Mouse (Mus musculus): ENCODE measurements around the gene Igfbp7. TPM values are rescaled to one million over a fixed set of nuclear protein-coding genes. Genes with fewer than 3 reads are reported as not detected.

Gene Igfbp7
- polyA plus RNA-seq, 1 experiment from 2014 or later = 87.4 TPM

- no peak for ATAC-seq
- Histone ChIP-seq H3K27me3 (replicated peaks) (no peaks in the 10 kb centered on the region), H3K4me3 (replicated peaks) (no peak overlapping the region), H3K9ac (no peak overlapping the region), H3K4me2 (replicated peaks) (no peak overlapping the region), H3K4me1 (replicated peaks) (peaks cover 7% of the 10 kb centered on the region; the same call in 1 of the 2 replicates), H3K27ac (no peak overlapping the region), H3K36me3 (no peaks in the 10 kb centered on the region), H3K9me3 (no peaks in the 10 kb centered on the region)
- WGBS = 62% methylated on average over 6 of the region's 6 CpGs
Observed at GRCm38 (mm10) chr5:77385900-77386595, 21.8 kb downstream of the Igfbp7 start.

GRCm38 (mm10) chr5:77385221-77385620 is 22.6 kb downstream of the Igfbp7 start:
- Histone ChIP-seq H3K4me1 (replicated peaks) (peaks cover 6% of the 10 kb centered on the region; the same call in 1 of the 2 replicates), H3K9me3 (no peaks in the 10 kb centered on the region), H3K4me3 (replicated peaks) (no peak overlapping the region), H3K4me2 (replicated peaks) (no peak overlapping the region), H3K27ac (no peak overlapping the region), H3K9ac (no peak overlapping the region), H3K36me3 (no peaks in the 10 kb centered on the region), H3K27me3 (replicated peaks) (no peaks in the 10 kb centered on the region)
- no peak for ATAC-seq
- 56% methylated on average over 5 of the region's 5 CpGs for WGBS

- Histone ChIP-seq H3K4me3 (replicated peaks) (no peak overlapping the region), H3K4me1 (replicated peaks) (peaks cover 4% of the 10 kb centered on the region; the same call in 1 of the 2 replicates), H3K4me2 (replicated peaks) (peak overlapping the region; percentile 20), H3K9me3 (no peaks in the 10 kb centered on the region), H3K27me3 (replicated peaks) (no peaks in the 10 kb centered on the region), H3K36me3 (no peaks in the 10 kb centered on the region), H3K27ac (no peak overlapping the region), H3K9ac (no peak overlapping the region)
- ATAC-seq = peak; percentile 74
- WGBS = 58% methylated on average over 9 of the region's 9 CpGs
Observed at GRCm38 (mm10) chr5:77384724-77385123, 23.1 kb downstream of the Igfbp7 start.

- WGBS = 87% methylated on average over 5 of the region's 5 CpGs
- Histone ChIP-seq H3K27ac (no peak overlapping the region), H3K36me3 (no peaks in the 10 kb centered on the region), H3K9ac (no peak overlapping the region), H3K4me2 (replicated peaks) (peak overlapping the region; percentile 20), H3K27me3 (replicated peaks) (no peaks in the 10 kb centered on the region), H3K4me3 (replicated peaks) (no peak overlapping the region), H3K4me1 (replicated peaks) (peaks cover 4% of the 10 kb centered on the region; the same call in 1 of the 2 replicates), H3K9me3 (no peaks in the 10 kb centered on the region)
- peak; percentile 62 for ATAC-seq
Observed at GRCm38 (mm10) chr5:77383799-77384554, 23.9 kb downstream of the Igfbp7 start.

GRCm38 (mm10) chr5:77381686-77382085 is 26.2 kb downstream of the Igfbp7 start:
- Histone ChIP-seq H3K36me3 (no peaks in the 10 kb centered on the region), H3K4me3 (replicated peaks) (no peak overlapping the region), H3K9ac (no peak overlapping the region), H3K27me3 (replicated peaks) (no peaks in the 10 kb centered on the region), H3K4me2 (replicated peaks) (no peak overlapping the region), H3K9me3 (no peaks in the 10 kb centered on the region), H3K27ac (no peak overlapping the region), H3K4me1 (replicated peaks) (peaks cover 4% of the 10 kb centered on the region; the same call in 1 of the 2 replicates)
- no peak for ATAC-seq
- WGBS = 83% methylated on average over 5 of the region's 5 CpGs

- Histone ChIP-seq H3K9ac (no peak overlapping the region), H3K9me3 (no peaks in the 10 kb centered on the region), H3K27me3 (replicated peaks) (no peaks in the 10 kb centered on the region), H3K36me3 (no peaks in the 10 kb centered on the region), H3K4me1 (replicated peaks) (peaks cover 4% of the 10 kb centered on the region; the same call in 1 of the 2 replicates), H3K27ac (no peak overlapping the region), H3K4me2 (replicated peaks) (no peak overlapping the region), H3K4me3 (replicated peaks) (no peak overlapping the region)
- 83% methylated on average over 7 of the region's 7 CpGs for WGBS
- no peak for ATAC-seq
Observed at GRCm38 (mm10) chr5:77381283-77381682, 26.6 kb downstream of the Igfbp7 start.

GRCm38 (mm10) chr5:77380321-77380901 is 27.4 kb downstream of the Igfbp7 start:
- no peak overlapping the region for H3K9ac ChIP-seq
- 85% methylated on average over 17 of the region's 17 CpGs for whole genome bisulfite sequencing
- no peak overlapping the region for H3K4me2 ChIP-seq (replicated peaks)
- H3K27ac ChIP-seq = no peak overlapping the region
- H3K27me3 ChIP-seq (replicated peaks) = no peaks in the 10 kb centered on the region
- no peaks in the 10 kb centered on the region for H3K9me3 ChIP-seq
- no peak for ATAC-seq
- peaks cover 4% of the 10 kb centered on the region; the same call in 1 of the 2 replicates for H3K4me1 ChIP-seq (replicated peaks)
- no peaks in the 10 kb centered on the region for H3K36me3 ChIP-seq
- H3K4me3 ChIP-seq (replicated peaks) = no peak overlapping the region

- Histone ChIP-seq H3K4me3 (replicated peaks) (no peak overlapping the region), H3K9me3 (no peaks in the 10 kb centered on the region), H3K9ac (no peak overlapping the region), H3K27ac (no peak overlapping the region), H3K4me1 (replicated peaks) (peaks cover 4% of the 10 kb centered on the region; the same call in 1 of the 2 replicates), H3K36me3 (no peaks in the 10 kb centered on the region), H3K4me2 (replicated peaks) (no peak overlapping the region), H3K27me3 (replicated peaks) (no peaks in the 10 kb centered on the region)
- ATAC-seq = no peak
- WGBS = 67% methylated on average over 14 of the region's 14 CpGs
Observed at GRCm38 (mm10) chr5:77379434-77380135, 28.3 kb downstream of the Igfbp7 start.

- Histone ChIP-seq H3K9ac (no peak overlapping the region), H3K4me2 (replicated peaks) (no peak overlapping the region), H3K27me3 (replicated peaks) (no peaks in the 10 kb centered on the region), H3K9me3 (no peaks in the 10 kb centered on the region), H3K4me3 (replicated peaks) (no peak overlapping the region), H3K27ac (no peak overlapping the region), H3K4me1 (replicated peaks) (no peaks in the 10 kb centered on the region), H3K36me3 (no peaks in the 10 kb centered on the region)
- 83% methylated on average over 3 of the region's 3 CpGs for WGBS
- ATAC-seq = no peak
Observed at GRCm38 (mm10) chr5:77378027-77378426, 29.8 kb downstream of the Igfbp7 start.

GRCm38 (mm10) chr5:77375546-77375945 is 32.3 kb downstream of the Igfbp7 start:
- WGBS = 73% methylated on average over 4 of the region's 4 CpGs
- Histone ChIP-seq H3K36me3 (no peaks in the 10 kb centered on the region), H3K4me2 (replicated peaks) (no peak overlapping the region), H3K9ac (no peak overlapping the region), H3K27ac (no peak overlapping the region), H3K4me3 (replicated peaks) (no peak overlapping the region), H3K27me3 (replicated peaks) (no peaks in the 10 kb centered on the region), H3K4me1 (replicated peaks) (0 out of 2 replicates have a peak, but pooled peaks cover 2% of the 10 kb centered on the region), H3K9me3 (no peaks in the 10 kb centered on the region)
- ATAC-seq = no peak

- WGBS = 66% methylated on average over 3 of the region's 3 CpGs
- no peak for ATAC-seq
- H3K27ac ChIP-seq = no peak overlapping the region
- no peak overlapping the region for H3K4me2 ChIP-seq (replicated peaks)
- no peak overlapping the region for H3K9ac ChIP-seq
- H3K4me1 ChIP-seq (replicated peaks) = 0 out of 2 replicates have a peak, but pooled peaks cover 2% of the 10 kb centered on the region
- no peak overlapping the region for H3K4me3 ChIP-seq (replicated peaks)
- H3K9me3 ChIP-seq = no peaks in the 10 kb centered on the region
- H3K27me3 ChIP-seq (replicated peaks) = no peaks in the 10 kb centered on the region
- H3K36me3 ChIP-seq = no peaks in the 10 kb centered on the region
Observed at GRCm38 (mm10) chr5:77374945-77375344, 32.9 kb downstream of the Igfbp7 start.

- Histone ChIP-seq H3K9ac (no peak overlapping the region), H3K36me3 (no peaks in the 10 kb centered on the region), H3K4me3 (replicated peaks) (no peak overlapping the region), H3K4me1 (replicated peaks) (0 out of 2 replicates have a peak, but pooled peaks cover 4% of the 10 kb centered on the region), H3K27ac (no peak overlapping the region), H3K4me2 (replicated peaks) (no peak overlapping the region), H3K27me3 (replicated peaks) (no peaks in the 10 kb centered on the region), H3K9me3 (no peaks in the 10 kb centered on the region)
- WGBS = 69% methylated on average over 6 of the region's 6 CpGs
- ATAC-seq = peak; percentile 39
Observed at GRCm38 (mm10) chr5:77372778-77373177, 35.1 kb downstream of the Igfbp7 start.

Measured in intestine, embryonic 15.5 days (tissue).